Mouse (Mus musculus) kidney, adult 2 months (tissue): ENCODE measurements around the gene Epha1. TPM values are rescaled to one million over a fixed set of nuclear protein-coding genes. Genes with fewer than 3 reads are reported as not detected.

ENCODE experiments used
- DNase-seq: peaks from one replicate; pipeline ENCODE4 v3.0.0; 2021
- H3K27ac ChIP-seq: fragments of 200-500 bp; 2 replicates; pipeline ENCODE4 v1.5.1; 2012; ENCODE audit warnings: low read depth, low read length, control low read depth, inconsistent platforms; ENCODE audit not compliant: insufficient read depth
- H3K27me3 ChIP-seq: fragments of 200-500 bp; replicated peaks from 2 replicates; pipeline ENCODE4 v1.6.1; 2012; ENCODE audit warnings: mild to moderate bottlenecking, moderate library complexity, low read length, inconsistent platforms; ENCODE audit not compliant: control insufficient read depth, insufficient read depth
- H3K36me3 ChIP-seq: fragments of 200-500 bp; 2 replicates; pipeline ENCODE4 v1.6.1; 2012; ENCODE audit warnings: mild to moderate bottlenecking, moderate library complexity, low read length, inconsistent platforms; ENCODE audit not compliant: control insufficient read depth, insufficient read depth
- H3K4me1 ChIP-seq: fragments of 200-500 bp; 2 replicates; pipeline ENCODE4 v1.6.1; 2011; ENCODE audit warnings: low read length; ENCODE audit not compliant: control insufficient read depth, insufficient read depth
- H3K4me3 ChIP-seq: fragments of 200-500 bp; 2 replicates; pipeline ENCODE4 v1.5.1; 2011; ENCODE audit warnings: mild to moderate bottlenecking, low read depth, low read length, control low read depth; ENCODE audit not compliant: insufficient read depth
- CTCF ChIP-seq: fragments of 200-500 bp; conservative IDR thresholded peaks from 2 replicates; pipeline ENCODE4 v1.5.1; 2011; ENCODE audit warnings: low read depth, mild to moderate bottlenecking, control low read depth, low read length, moderate library complexity, mixed read lengths; ENCODE audit not compliant: insufficient read depth, insufficient read length
- POLR2A ChIP-seq: fragments of 200-500 bp; IDR thresholded peaks from one replicate; pipeline ENCODE4 v1.6.1; 2011; ENCODE audit warnings: low read depth, low read length, control low read depth
- WGBS: fragments of 180-500 bp; shearing (Covaris S2); methylation state at CpG from one replicate; pipeline ENCODE4 v1.1.7; 2018; 5-methylcytosine and 5-hydroxymethylcytosine counted together
- polyA plus RNA-seq: library from polyadenylated mRNA; depleted of rRNA; stranded (reverse); fragments of >200 nt; gene quantifications from 2 replicates; pipeline ENCODE4 v1.2.3, GENCODE M21; 2012

The Epha1 gene
- polyA plus RNA-seq, 1 experiment = 17.0 TPM

GRCm38 (mm10) chr6:42348281-42349005 lies 24.6 kb downstream of the Epha1 start:
- H3K4me3 ChIP-seq = no peak overlapping the region
- DNase-seq = no peak

DNA sequence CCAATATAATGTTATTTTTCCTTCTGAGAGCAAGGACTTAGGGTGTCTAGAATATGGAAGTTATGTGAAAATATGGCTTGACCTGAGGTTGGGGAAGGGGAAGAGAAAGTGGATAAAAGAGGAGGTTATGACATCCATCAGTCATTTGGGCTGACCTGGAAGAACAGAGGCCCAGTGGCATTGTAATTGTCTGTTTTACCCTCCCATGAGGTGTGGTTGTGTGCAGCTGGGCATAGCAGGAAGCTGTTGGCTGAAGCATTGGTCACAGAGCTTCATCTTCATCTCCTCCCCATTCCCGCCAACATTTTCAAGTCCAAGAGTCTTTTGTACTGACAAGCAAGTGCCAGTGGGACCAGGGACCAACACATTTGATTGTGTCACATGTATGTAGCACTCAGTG lies 28.8 kb downstream of the Epha1 start:
- H3K4me3 ChIP-seq = no peak overlapping the region
- no peaks in the 10 kb centered on the region for H3K27me3 ChIP-seq
- H3K4me1 ChIP-seq = no peaks in the 10 kb centered on the region; the same call in 1 of the 2 replicates
- TF ChIP-seq POLR2A = no peak
- TF ChIP-seq CTCF = no peak
- DNase-seq = no peak
- H3K36me3 ChIP-seq = no peaks in the 10 kb centered on the region
- H3K27ac ChIP-seq = no peak overlapping the region
- WGBS = 85% methylated on average over 1 of the region's 1 CpGs

More at GRCm38 (mm10) chr6:42348281-42349005, 24.6 kb downstream of the Epha1 start:
- Histone ChIP-seq H3K27me3 (no peaks in the 10 kb centered on the region), H3K27ac (no peak overlapping the region), H3K36me3 (no peaks in the 10 kb centered on the region; the same call in 1 of the 2 replicates), H3K4me1 (peaks cover 17% of the 10 kb centered on the region)
- 33% methylated on average over 12 of the region's 12 CpGs for WGBS
- no peak for TF ChIP-seq CTCF

DNA sequence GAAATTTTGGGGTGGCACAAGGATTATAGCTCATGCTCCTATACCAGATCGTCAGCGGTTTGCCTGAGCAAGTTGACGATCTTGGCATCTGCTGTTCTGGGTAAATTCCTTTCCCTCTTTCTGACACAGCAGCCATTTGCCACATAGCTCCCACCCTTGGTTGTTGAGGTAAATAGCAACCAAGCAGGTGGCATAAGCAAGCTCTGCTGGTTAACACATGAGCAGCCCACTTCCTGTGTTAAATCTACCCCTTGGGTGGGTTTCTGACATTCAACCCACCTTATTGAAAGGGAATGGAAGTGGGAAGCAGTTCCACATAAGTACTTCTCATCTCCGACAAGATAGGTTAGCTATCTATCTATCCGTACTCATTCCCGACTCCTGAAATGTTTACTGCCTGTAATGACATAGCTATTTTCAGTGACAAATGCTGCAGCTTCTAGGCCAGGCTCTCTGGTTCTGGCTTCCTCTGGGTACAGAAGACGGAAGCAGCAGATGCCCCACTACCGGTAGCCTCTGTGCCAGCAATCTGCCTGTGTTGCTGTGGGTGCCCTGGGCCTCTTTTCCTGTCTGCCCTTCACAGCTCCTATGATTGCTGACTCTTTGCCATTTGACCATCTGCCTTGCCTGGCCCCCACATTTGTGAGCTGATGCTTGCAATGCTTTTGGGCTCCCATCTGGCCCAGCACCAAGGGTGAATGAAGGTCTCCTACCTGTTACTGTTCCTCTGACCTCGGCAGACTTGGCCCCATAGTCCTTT lies 29.5 kb downstream of the Epha1 start:
- 77% methylated on average over 9 of the region's 9 CpGs for WGBS
- TF ChIP-seq POLR2A = no peak
- no peak for TF ChIP-seq CTCF
- no peaks in the 10 kb centered on the region; the same call in 1 of the 2 replicates for H3K4me1 ChIP-seq
- H3K4me3 ChIP-seq = no peak overlapping the region
- no peak for DNase-seq
- no peak overlapping the region for H3K27ac ChIP-seq
- no peaks in the 10 kb centered on the region for H3K27me3 ChIP-seq
- no peaks in the 10 kb centered on the region for H3K36me3 ChIP-seq

DNA sequence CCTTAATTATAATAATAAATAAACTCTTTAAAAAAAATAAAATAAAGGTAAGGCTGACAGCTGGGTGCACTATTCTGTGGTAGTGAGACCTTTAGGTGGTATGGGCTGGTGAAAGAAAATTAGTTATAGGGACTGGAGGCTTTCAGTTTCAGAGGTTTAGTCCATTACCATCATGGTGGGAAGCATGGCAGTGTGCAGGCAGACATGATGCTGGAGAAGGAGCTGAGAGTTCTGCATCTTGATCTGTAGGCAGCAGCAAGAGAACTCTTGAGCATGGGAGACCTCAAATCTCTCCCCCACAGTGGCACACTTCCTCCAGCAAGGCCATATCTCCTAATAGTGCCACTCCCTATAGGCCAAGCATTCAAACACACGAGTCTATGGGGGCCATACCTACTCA lies 30.9 kb downstream of the Epha1 start:
- no peak overlapping the region for H3K27ac ChIP-seq
- 68% methylated on average over 1 of the region's 1 CpGs for WGBS
- no peaks in the 10 kb centered on the region for H3K36me3 ChIP-seq
- DNase-seq = no peak
- no peaks in the 10 kb centered on the region for H3K4me1 ChIP-seq
- no peak overlapping the region for H3K4me3 ChIP-seq
- H3K27me3 ChIP-seq = no peaks in the 10 kb centered on the region
- no peak for TF ChIP-seq POLR2A
- TF ChIP-seq CTCF = no peak

DNA sequence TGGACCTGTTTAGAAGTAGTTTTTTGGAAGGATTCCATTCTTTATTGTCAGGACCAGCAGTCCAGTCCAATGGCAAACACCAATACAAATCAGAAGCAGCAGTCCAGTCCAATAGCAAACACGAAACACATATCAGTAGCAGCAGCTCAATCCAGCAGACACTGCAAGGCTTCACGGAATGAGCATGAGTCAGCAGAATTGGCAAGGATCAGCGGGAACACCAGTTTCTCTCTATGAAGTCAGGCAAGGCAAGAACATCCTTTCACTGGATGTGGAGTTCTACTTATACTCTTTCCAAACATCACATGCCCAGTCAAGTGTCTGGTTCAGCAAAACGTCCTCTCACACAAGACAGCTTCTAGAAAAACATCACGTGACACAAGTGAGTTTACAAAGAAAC lies 33.1 kb downstream of the Epha1 start:
- TF ChIP-seq POLR2A = no peak
- no peak for TF ChIP-seq CTCF

DNA sequence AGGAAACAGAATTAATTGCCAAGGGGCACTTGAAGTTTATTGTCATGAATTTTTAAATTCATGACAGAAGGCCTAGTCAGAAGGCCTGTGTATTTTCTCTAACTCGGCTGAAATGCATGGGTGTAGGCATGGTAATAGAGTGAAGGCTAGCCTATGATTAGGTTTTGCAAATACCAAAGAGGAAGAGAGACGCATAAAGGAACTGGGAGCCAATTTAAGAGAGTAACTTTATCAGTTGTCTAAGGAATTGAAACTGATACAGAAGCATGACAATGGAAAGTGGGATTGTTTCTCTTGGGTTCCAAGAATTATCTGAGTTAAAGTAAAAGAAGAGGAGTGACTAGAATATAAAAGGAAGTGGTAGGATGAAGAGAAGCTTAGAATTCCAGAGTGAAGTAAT lies 33.9 kb downstream of the Epha1 start:
- H3K27me3 ChIP-seq = no peaks in the 10 kb centered on the region
- 92% methylated on average over 2 of the region's 2 CpGs for WGBS
- no peak overlapping the region for H3K4me3 ChIP-seq
- no peaks in the 10 kb centered on the region for H3K36me3 ChIP-seq
- H3K4me1 ChIP-seq = no peaks in the 10 kb centered on the region
- DNase-seq = no peak
- no peak overlapping the region for H3K27ac ChIP-seq
- TF ChIP-seq POLR2A (no peak), CTCF (no peak)

More for the DNA sequence above, 33.1 kb downstream of the Epha1 start:
- no peak overlapping the region for H3K27ac ChIP-seq
- H3K4me3 ChIP-seq = no peak overlapping the region
- WGBS = 60% methylated on average over 5 of the region's 5 CpGs
- no peaks in the 10 kb centered on the region for H3K36me3 ChIP-seq
- H3K27me3 ChIP-seq = no peaks in the 10 kb centered on the region
- no peaks in the 10 kb centered on the region for H3K4me1 ChIP-seq
- no peak for DNase-seq

DNA sequence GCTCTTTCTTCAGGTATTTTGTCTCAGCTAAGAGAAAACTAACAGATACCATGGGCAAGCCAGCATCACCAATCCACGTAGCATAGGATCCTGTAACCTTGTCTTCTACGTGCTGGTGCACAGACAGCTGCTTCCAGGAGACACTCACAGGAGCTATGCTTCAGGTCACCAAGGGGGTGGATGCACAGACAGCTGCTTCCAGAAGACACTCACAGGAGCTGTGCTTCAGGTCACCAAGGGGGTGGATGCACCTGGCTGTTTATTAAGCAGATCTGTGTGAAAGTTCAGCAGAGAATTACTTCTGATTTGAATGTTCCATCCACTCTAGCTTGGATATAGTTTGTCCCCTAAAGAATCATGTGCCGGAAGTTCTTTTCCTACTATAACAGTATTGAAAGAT lies 42.1 kb downstream of the Epha1 start:
- H3K4me1 ChIP-seq = no peaks in the 10 kb centered on the region
- H3K36me3 ChIP-seq = no peaks in the 10 kb centered on the region
- H3K27me3 ChIP-seq = no peaks in the 10 kb centered on the region
- no peak overlapping the region for H3K27ac ChIP-seq
- H3K4me3 ChIP-seq = no peak overlapping the region
- DNase-seq = peak; percentile 51
- no peak for TF ChIP-seq CTCF
- TF ChIP-seq POLR2A = no peak
- 63% methylated on average over 3 of the region's 3 CpGs for WGBS
